Mouse (Mus musculus) spleen, postnatal 0 days (tissue): ENCODE results near the gene Olfr433. TPM values are rescaled to one million over a fixed set of nuclear protein-coding genes. Genes with fewer than 3 reads are reported as not detected.

ENCODE experiments used
- polyA plus RNA-seq: library from polyadenylated mRNA; unstranded; fragments of >200 nt; fragmentation: Nextera tagmentation; extraction: Ambion mirVana; gene quantifications from 2 replicates; pipeline ENCODE4 v1.2.1, GENCODE M21; 2015

Olfr433 gene
- 0.24 and 0.26 TPM in 2 replicates for polyA plus RNA-seq

DNA sequence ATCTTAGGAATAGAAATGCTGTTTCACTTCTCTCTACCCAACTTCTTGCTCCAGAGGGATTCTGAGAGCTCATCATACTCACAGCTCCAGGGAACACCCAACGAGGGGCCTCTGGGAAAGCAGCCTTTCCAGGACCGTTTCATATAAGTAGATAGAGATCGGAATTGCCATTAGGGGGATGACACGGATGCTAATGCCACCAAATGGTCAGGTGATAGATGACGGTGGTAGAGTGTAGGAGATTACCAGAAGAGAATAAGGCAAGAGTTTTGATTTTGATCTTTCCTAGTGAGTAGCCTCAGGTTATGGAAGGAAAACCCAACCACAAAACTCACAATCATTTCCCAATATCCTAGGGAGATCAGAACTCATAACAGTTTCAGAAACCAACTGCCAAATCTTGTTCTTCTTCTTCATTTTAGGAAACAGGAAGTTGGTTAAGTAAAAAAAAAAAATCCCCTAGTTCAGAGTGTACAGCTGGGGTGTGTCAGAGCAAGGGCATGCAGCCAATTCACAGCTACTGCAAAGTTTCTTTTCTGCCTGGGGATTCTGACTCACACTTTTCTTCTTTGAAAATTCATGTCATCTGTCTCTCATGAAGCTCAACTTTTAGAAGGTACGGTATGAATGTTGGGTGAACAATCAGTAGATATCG, at the start of gene Olfr433:
Gene Olfr433, plus strand, starts transcription at position 183 of the 655 bp plus-strand sequence.

DNA sequence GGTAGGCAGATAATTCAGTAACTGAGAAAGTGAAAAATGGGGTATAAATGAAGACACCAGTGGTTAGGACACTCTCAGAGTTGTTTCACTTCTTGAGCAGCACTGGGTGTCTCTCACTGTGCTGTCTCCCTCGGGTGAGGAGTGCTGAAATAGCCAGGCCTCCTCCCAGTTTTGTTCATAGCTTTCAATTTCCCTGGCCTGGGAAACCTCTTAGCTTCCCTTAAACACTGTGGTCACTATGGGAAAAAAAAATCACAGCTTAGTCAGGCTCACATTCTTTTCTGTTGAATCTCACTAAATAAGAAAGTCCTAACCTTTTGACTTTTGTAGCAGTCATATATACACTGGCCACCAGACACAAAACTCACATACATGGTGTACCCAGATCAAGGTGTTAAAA, 8.8 kb upstream of the Olfr433 start, which contains the start of gene Ifi205:
Gene Ifi205, minus strand, starts transcription at position 113 of the 400 bp plus-strand sequence.

GRCm38 (mm10) chr1:174048893-174049292, 8.4 kb downstream of the Olfr433 start, which contains the start of gene Olfr432:
Gene Olfr432, plus strand, starts transcription at chr1:174049205.

GRCm38 (mm10) chr1:174066305-174066704, 25.8 kb downstream of the Olfr433 start, which contains the start of gene Olfr430:
Gene Olfr430, plus strand, starts transcription at chr1:174066605.

GRCm38 (mm10) chr1:174084031-174084430, 43.5 kb downstream of the Olfr433 start, which contains the start of gene Olfr429:
Gene Olfr429, plus strand, starts transcription at chr1:174084331.

Other genes with a start within 250 kb of the Olfr433 start
- gene Ifi211, start 127.7 kb upstream of the Olfr433 start, polyA plus RNA-seq, result 3.1 and 5.0 TPM in 2 replicates
- 14.2 and 25.4 TPM in 2 replicates for gene Mndal, start 98.2 kb upstream of the Olfr433 start, polyA plus RNA-seq
- gene Ifi203, start 98.0 kb upstream of the Olfr433 start, polyA plus RNA-seq, result 9.3 and 17.2 TPM in 2 replicates
- not detected in 2 replicates for gene Ifi202b, start 58.0 kb upstream of the Olfr433 start, polyA plus RNA-seq
- 2.0 and 5.2 TPM in 2 replicates for gene Ifi205, start 8.9 kb upstream of the Olfr433 start, polyA plus RNA-seq
- gene Olfr432, start 8.5 kb downstream of the Olfr433 start, polyA plus RNA-seq, result not detected in 2 replicates
- not detected in 2 replicates for gene Olfr430, start 25.9 kb downstream of the Olfr433 start, polyA plus RNA-seq
- gene Olfr429, start 43.6 kb downstream of the Olfr433 start, polyA plus RNA-seq, result not detected in 2 replicates
- gene Olfr427, start 56.2 kb downstream of the Olfr433 start, polyA plus RNA-seq, result not detected in 2 replicates
- gene Olfr231, start 80.5 kb downstream of the Olfr433 start, polyA plus RNA-seq, result not detected in 2 replicates
- 0.08 TPM in 1 of 2 replicates, not detected in the other for gene Olfr424, start 90.8 kb downstream of the Olfr433 start, polyA plus RNA-seq
- gene Olfr420, start 114.9 kb downstream of the Olfr433 start, polyA plus RNA-seq, result 0.24 and 0.75 TPM in 2 replicates
- gene Spta1, start 132.1 kb downstream of the Olfr433 start, polyA plus RNA-seq, result 20.5 and 22.8 TPM in 2 replicates
- gene Olfr419, start 211.4 kb downstream of the Olfr433 start, polyA plus RNA-seq, result 0.25 and 0.30 TPM in 2 replicates